Mouse (Mus musculus) thymus, adult 2 months (tissue): Measurements from ENCODE around the gene Sorcs3.

ENCODE experiments used
- CTCF ChIP-seq: fragments of 200-500 bp; IDR thresholded peaks from 2 replicates; pipeline ENCODE4 v1.5.1; 2012; ENCODE audit warnings: mild to moderate bottlenecking, control low read depth, low read length, moderate library complexity, borderline replicate concordance; ENCODE audit not compliant: control insufficient read depth, poor library complexity, insufficient read depth; ENCODE audit errors: extremely low read depth
- POLR2A ChIP-seq: fragments of 200-500 bp; IDR thresholded peaks from 2 replicates; pipeline ENCODE4 v1.6.1; 2012; ENCODE audit warnings: mild to moderate bottlenecking, low read length, control low read depth, moderate library complexity; ENCODE audit not compliant: control insufficient read depth, poor library complexity, insufficient read depth; ENCODE audit errors: extremely low read depth

DNA sequence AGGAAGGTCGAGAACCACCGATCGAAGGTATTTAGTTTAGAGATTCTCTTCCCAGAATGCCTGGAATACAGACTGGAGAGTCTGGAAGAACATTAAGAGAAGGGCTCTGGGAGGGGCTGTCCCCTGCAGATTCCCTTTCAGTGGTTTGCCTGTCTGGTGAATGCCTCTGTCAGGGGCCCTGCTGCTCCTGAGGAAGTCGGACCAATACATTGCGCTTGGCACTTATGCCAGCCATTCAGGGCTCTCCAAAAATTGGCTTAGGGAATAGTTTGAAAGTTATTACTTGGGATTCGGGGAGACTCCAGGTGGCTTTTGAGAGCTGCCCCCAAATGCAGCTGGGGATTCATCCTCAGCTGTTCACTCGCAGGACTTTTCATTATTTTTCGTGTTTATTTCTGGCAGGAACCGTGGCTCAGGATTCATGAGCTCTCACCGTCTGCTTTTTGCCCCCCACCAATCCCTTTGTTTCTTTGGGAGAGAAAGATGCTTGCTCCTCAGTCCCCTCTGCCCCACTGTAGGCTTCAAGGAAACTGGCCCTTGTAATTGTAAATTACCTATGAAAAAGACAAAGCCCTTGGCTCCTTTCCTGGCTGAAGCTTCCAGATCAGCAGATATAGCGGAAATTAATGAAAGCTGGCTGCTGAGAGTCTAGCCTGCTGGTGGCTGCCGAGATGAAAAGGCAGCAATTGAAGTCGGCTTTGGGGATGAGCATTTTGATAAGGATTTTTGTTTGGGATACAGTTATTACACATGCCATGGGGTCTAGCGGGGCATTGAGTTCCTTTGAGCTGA lies 94.8 kb downstream of the Sorcs3 start:
- TF ChIP-seq CTCF (no peak), POLR2A (no peak)
